14 mouse cellular contexts compared by ENCODE assay signal in the genomic region with DNA sequence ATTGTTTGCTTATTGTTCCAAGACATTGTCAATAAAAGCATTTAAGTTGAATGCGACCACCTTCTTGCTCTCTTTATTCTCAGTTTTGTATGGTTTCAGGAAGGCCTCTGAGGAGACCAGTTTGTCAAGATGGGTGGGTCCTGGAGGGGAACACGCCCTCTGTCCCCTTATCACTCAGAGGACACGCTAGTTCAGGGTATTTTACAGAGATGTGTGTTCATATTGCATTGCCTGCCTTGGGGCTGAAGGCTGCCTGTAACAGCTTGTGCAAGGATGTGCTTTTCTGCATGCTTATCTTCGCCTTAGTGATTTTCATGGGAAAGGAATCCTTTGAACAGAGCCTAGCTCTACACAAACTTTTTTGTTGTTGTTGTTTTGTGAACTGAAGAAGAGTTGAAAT. TPM values are rescaled to one million over a fixed set of nuclear protein-coding genes. Genes with fewer than 3 reads are reported as not detected.
DNase-seq lines count a peak whose midpoint lies in the region; ATAC-seq and TF ChIP-seq lines count a peak whose summit lies in the region.
"Had no signal": no experiment of that assay in that cellular context is flagged by ENCODE, and none has a peak within 500 bp of the region (broad histone marks: within the 10 kb centered on the region; RNA-seq: fewer than 3 reads in every experiment).

No protein-coding gene starts in this region.

- no peak overlapping the region for H3K4me3 ChIP-seq in intestine, postnatal 0 days (ENCODE audit: low read depth, low read length)
- no peak overlapping the region for H3K4me3 ChIP-seq in intestine, embryonic 16.5 days (ENCODE audit: low read length)
- H3K4me3 ChIP-seq: hindbrain, embryonic 12.5 days; neural tube, embryonic 15.5 days had no signal

- ATAC-seq in intestine, postnatal 0 days: no peak
- no peak for ATAC-seq in intestine, embryonic 16.5 days
- ATAC-seq in megakaryocyte-erythroid progenitor cell, adult 5-6 weeks (replicated peaks; ENCODE audit: low FRiP score, low TSS enrichment, poor library complexity, severe bottlenecking): peak; percentile 50

- no peak overlapping the region for H3K9ac ChIP-seq in intestine, postnatal 0 days (ENCODE audit: low read depth, low read length)
- H3K9ac ChIP-seq in intestine, embryonic 16.5 days (ENCODE audit: low read depth, low read length): no peak overlapping the region
- H3K9ac ChIP-seq: hindbrain, embryonic 12.5 days had no signal

- H3K9me3 ChIP-seq in intestine, postnatal 0 days (ENCODE audit: control insufficient read depth): no peaks in the 10 kb centered on the region
- no peaks in the 10 kb centered on the region for H3K9me3 ChIP-seq in intestine, embryonic 16.5 days (ENCODE audit: control insufficient read depth, low read length)
- H3K9me3 ChIP-seq: hindbrain, embryonic 12.5 days; neural tube, embryonic 15.5 days had no signal

- H3K4me1 ChIP-seq in intestine, postnatal 0 days (replicated peaks; ENCODE audit: control insufficient read depth, insufficient read depth, low read length): peaks cover 15% of the 10 kb centered on the region; the same call in 1 of the 2 replicates
- H3K4me1 ChIP-seq in intestine, embryonic 16.5 days (ENCODE audit: control insufficient read depth, insufficient read depth, low read length): peaks cover 12% of the 10 kb centered on the region; the same call in 1 of the 2 replicates

- no peaks in the 10 kb centered on the region for H3K27me3 ChIP-seq in intestine, postnatal 0 days (replicated peaks; ENCODE audit: control insufficient read depth, insufficient read depth, low read length)
- H3K27me3 ChIP-seq in intestine, embryonic 16.5 days (replicated peaks; ENCODE audit: control insufficient read depth, insufficient read depth, low read length): peaks cover 14% of the 10 kb centered on the region

- H3K36me3 ChIP-seq in intestine, postnatal 0 days (ENCODE audit: control insufficient read depth, insufficient read depth): peaks cover 8% of the 10 kb centered on the region; the same call in 1 of the 2 replicates
- no peaks in the 10 kb centered on the region for H3K36me3 ChIP-seq in intestine, embryonic 16.5 days (ENCODE audit: control insufficient read depth, insufficient read depth, low read length)
- H3K36me3 ChIP-seq: hindbrain, embryonic 12.5 days; neural tube, embryonic 15.5 days had no signal

- peak; percentile 54 for DNase-seq in Muller cell, postnatal 12 days (ENCODE audit: inconsistent ontology term)
- DNase-seq in liver: peak; percentile 71
- DNase-seq in cerebellum, adult 9-10 months: no peak
- DNase-seq in adrenal gland, postnatal 10 days: no peak
- no peak for DNase-seq in ovary, postnatal 36 days (ENCODE audit: low spot score)
- DNase-seq: heart, adult 18-20 months; kidney, adult 11 months; kidney, postnatal 14 days; retina, postnatal 1 day had no signal

- H3K27ac ChIP-seq in intestine, postnatal 0 days (ENCODE audit: low read depth, low read length): no peak overlapping the region
- H3K27ac ChIP-seq in intestine, embryonic 16.5 days (ENCODE audit: low read length): no peak overlapping the region
- H3K27ac ChIP-seq: hindbrain, embryonic 12.5 days; neural tube, embryonic 15.5 days had no signal

- 0 out of 2 replicates have a peak overlapping the region, but pooled peaks have one; percentile 7 for H3K4me2 ChIP-seq in intestine, postnatal 0 days (replicated peaks; ENCODE audit: low read depth)
- no peak overlapping the region for H3K4me2 ChIP-seq in intestine, embryonic 16.5 days (ENCODE audit: low read depth, low read length)
- H3K4me2 ChIP-seq: hindbrain, embryonic 12.5 days had no signal

- no peak for TF ChIP-seq CTCF in intestine, postnatal 0 days (IDR thresholded peaks at IDR 0.05; ENCODE audit: low read depth)

- WGBS in intestine, postnatal 0 days: 60% methylated on average over 4 of the region's 4 CpGs
- WGBS in intestine, embryonic 16.5 days: 68% methylated on average over 4 of the region's 4 CpGs

RNA-seq across cellular contexts. Expression of gene Fos, which starts 3.5 kb away (rescaled TPM):
- polyA plus RNA-seq in intestine, postnatal 0 days (2015; fragmentation: Nextera tagmentation; extraction: Ambion mirVana): 22.4 and 27.1 TPM in 2 replicates
- polyA plus RNA-seq in intestine, embryonic 16.5 days (2015; fragmentation: Nextera tagmentation; extraction: Ambion mirVana): 6.4 and 6.6 TPM in 2 replicates
- total RNA-seq in megakaryocyte-erythroid progenitor cell, adult 5-6 weeks (2014; fragmentation: Nextera tagmentation): 2.8 and 16.5 TPM in 2 replicates
- total RNA-seq in megakaryocyte-erythroid progenitor cell, adult 5-6 weeks (2017): 257 and 293 TPM in 2 replicates
- total RNA-seq in adrenal gland, postnatal 10 days (2021): 10 to 100 TPM in 1 of 2 experiments, 1 to 10 TPM in 1; 5.8 to 25.4 TPM

Comparison
In these comparisons a context has a peak if more than half of its experiments do, and no peak if none do; other contexts are left out.
1. DNase-seq: peak in Muller cell, postnatal 12 days (single experiment) and liver (single experiment); none in cerebellum, adult 9-10 months (single experiment), adrenal gland, postnatal 10 days (single experiment) and ovary, postnatal 36 days (single experiment).